ENCODE assay signal across 12 mouse cellular contexts in genomic region chr6:127133433-127134245, GRCm38 (mm10). TPM values are rescaled to one million over a fixed set of nuclear protein-coding genes. Genes with fewer than 3 reads are reported as not detected.
DNase-seq lines count a peak whose midpoint lies in the region; ATAC-seq and TF ChIP-seq lines count a peak whose summit lies in the region.
"Had no signal": no experiment of that assay in that cellular context is flagged by ENCODE, and none has a peak within 500 bp of the region (broad histone marks: within the 10 kb centered on the region; RNA-seq: fewer than 3 reads in every experiment).

No protein-coding gene starts in this region.

- no peak overlapping the region for H3K4me2 ChIP-seq in limb, embryonic 12.5 days
- H3K4me2 ChIP-seq in forebrain, embryonic 12.5 days = peak overlapping the region; percentile 43
- H3K4me2 ChIP-seq in hindbrain, postnatal 0 days (ENCODE audit: low read depth, low read length) = peak overlapping the region; percentile 44

- ATAC-seq in limb, embryonic 12.5 days (ENCODE audit: insufficient number of reproducible peaks, insufficient read depth, low FRiP score, low TSS enrichment, low read depth) = 0 out of 2 replicates have a peak, but pooled peaks have one; percentile 7
- peak; percentile 92 for ATAC-seq in forebrain, embryonic 12.5 days (ENCODE audit: low FRiP score)
- ATAC-seq in hindbrain, postnatal 0 days = peak; percentile 79

- H3K9me3 ChIP-seq in limb, embryonic 12.5 days = no peaks in the 10 kb centered on the region
- no peaks in the 10 kb centered on the region for H3K9me3 ChIP-seq in limb, embryonic 10.5 days (replicated peaks)
- no peaks in the 10 kb centered on the region for H3K9me3 ChIP-seq in forebrain, embryonic 12.5 days
- no peaks in the 10 kb centered on the region for H3K9me3 ChIP-seq in hindbrain, postnatal 0 days (ENCODE audit: low read length)

- DNase-seq in limb, embryonic 10.5 days (ENCODE audit: low spot score) = no peak
- DNase-seq in hindbrain, postnatal 0 days (ENCODE audit: low spot score) = peak; percentile 71
- DNase-seq in retina, embryonic 14.5 days (ENCODE audit: low spot score) = peak; percentile 40
- DNase-seq in liver = no peak
- DNase-seq in layer of hippocampus, adult 9-11 months = no peak
- DNase-seq: adrenal gland, postnatal 36 days; cerebellum, adult 8-10 months had no signal

- H3K4me3 ChIP-seq in limb, embryonic 12.5 days (replicated peaks) = no peak overlapping the region
- no peak overlapping the region for H3K4me3 ChIP-seq in limb, embryonic 10.5 days
- no peak overlapping the region for H3K4me3 ChIP-seq in forebrain, embryonic 12.5 days (replicated peaks)
- 0 out of 2 replicates have a peak overlapping the region, but pooled peaks have one; percentile 8 for H3K4me3 ChIP-seq in hindbrain, postnatal 0 days (ENCODE audit: low read length)
- H3K4me3 ChIP-seq: erythroblast, embryonic 14.5 days had no signal

- WGBS in limb, embryonic 12.5 days = 76% methylated on average over 16 of the region's 16 CpGs
- 81% methylated on average over 16 of the region's 16 CpGs for WGBS in limb, embryonic 10.5 days
- 18% methylated on average over 14 of the region's 16 CpGs for WGBS in forebrain, embryonic 12.5 days
- 23% methylated on average over 15 of the region's 16 CpGs for WGBS in hindbrain, postnatal 0 days

- H3K27me3 ChIP-seq in limb, embryonic 12.5 days = no peaks in the 10 kb centered on the region
- no peaks in the 10 kb centered on the region for H3K27me3 ChIP-seq in limb, embryonic 10.5 days (ENCODE audit: low read depth, poor library complexity, severe bottlenecking)
- H3K27me3 ChIP-seq in forebrain, embryonic 12.5 days = no peaks in the 10 kb centered on the region
- H3K27me3 ChIP-seq in hindbrain, postnatal 0 days (ENCODE audit: insufficient read depth, low read length) = no peaks in the 10 kb centered on the region

- H3K9ac ChIP-seq in limb, embryonic 12.5 days (replicated peaks) = no peak overlapping the region
- H3K9ac ChIP-seq in forebrain, embryonic 12.5 days = 0 out of 2 replicates have a peak overlapping the region, but pooled peaks have one; percentile 21
- no peak overlapping the region for H3K9ac ChIP-seq in hindbrain, postnatal 0 days (replicated peaks; ENCODE audit: low read length)
- H3K9ac ChIP-seq: liver, embryonic 14.5 days had no signal

- no peaks in the 10 kb centered on the region for H3K4me1 ChIP-seq in limb, embryonic 12.5 days (replicated peaks)
- no peaks in the 10 kb centered on the region for H3K4me1 ChIP-seq in limb, embryonic 10.5 days
- peaks cover 48% of the 10 kb centered on the region for H3K4me1 ChIP-seq in forebrain, embryonic 12.5 days
- peaks cover 3% of the 10 kb centered on the region; the same call in 1 of the 2 replicates for H3K4me1 ChIP-seq in hindbrain, postnatal 0 days (ENCODE audit: insufficient read depth, low read length)

- peaks cover 100% of the 10 kb centered on the region for H3K36me3 ChIP-seq in limb, embryonic 12.5 days
- peaks cover 100% of the 10 kb centered on the region for H3K36me3 ChIP-seq in limb, embryonic 10.5 days
- peaks cover 79% of the 10 kb centered on the region for H3K36me3 ChIP-seq in forebrain, embryonic 12.5 days (replicated peaks)
- H3K36me3 ChIP-seq in hindbrain, postnatal 0 days (ENCODE audit: insufficient read depth, low read length) = no peaks in the 10 kb centered on the region

- no peak for TF ChIP-seq CTCF in hindbrain, postnatal 0 days (IDR thresholded peaks at IDR 0.05; ENCODE audit: low read depth)

- H3K27ac ChIP-seq in limb, embryonic 12.5 days = no peak overlapping the region
- H3K27ac ChIP-seq in limb, embryonic 10.5 days = no peak overlapping the region
- peak overlapping the region; percentile 75 for H3K27ac ChIP-seq in forebrain, embryonic 12.5 days
- H3K27ac ChIP-seq in hindbrain, postnatal 0 days = peak overlapping the region; percentile 41; the same call in 1 of the 2 replicates
- H3K27ac ChIP-seq: kidney, postnatal 0 days; liver, embryonic 14.5 days had no signal

RNA-seq across cellular contexts. Expression of gene Ccnd2, which starts 18.4 kb away (rescaled TPM):
- polyA plus RNA-seq in limb, embryonic 12.5 days (2016; fragmentation: Nextera tagmentation; extraction: Ambion mirVana) = 1,264 and 1,267 TPM in 2 replicates
- 609 and 799 TPM in 2 replicates for polyA plus RNA-seq in limb, embryonic 10.5 days (2016; fragmentation: Nextera tagmentation; extraction: Ambion mirVana)
- polyA plus RNA-seq in forebrain, embryonic 12.5 days (2016; fragmentation: Nextera tagmentation; extraction: Ambion mirVana) = 1,349 and 1,505 TPM in 2 replicates
- 22.3 and 27.1 TPM in 2 replicates for total RNA-seq in hindbrain, postnatal 0 days (2014; rRNA removed)
- polyA plus RNA-seq in hindbrain, postnatal 0 days (2015; fragmentation: Nextera tagmentation; extraction: Ambion mirVana) = 229 and 263 TPM in 2 replicates

RNA-seq across cellular contexts. Expression of gene Tigar, which starts 24.3 kb away (rescaled TPM):
- 3.7 and 5.0 TPM in 2 replicates for polyA plus RNA-seq in limb, embryonic 12.5 days (2016; fragmentation: Nextera tagmentation; extraction: Ambion mirVana)
- polyA plus RNA-seq in limb, embryonic 10.5 days (2016; fragmentation: Nextera tagmentation; extraction: Ambion mirVana) = 4.7 and 5.1 TPM in 2 replicates
- 8.8 and 9.9 TPM in 2 replicates for polyA plus RNA-seq in forebrain, embryonic 12.5 days (2016; fragmentation: Nextera tagmentation; extraction: Ambion mirVana)
- total RNA-seq in hindbrain, postnatal 0 days (2014; rRNA removed) = 6.6 and 7.7 TPM in 2 replicates
- 4.9 and 5.2 TPM in 2 replicates for polyA plus RNA-seq in hindbrain, postnatal 0 days (2015; fragmentation: Nextera tagmentation; extraction: Ambion mirVana)
- polyA plus RNA-seq: erythroblast, embryonic 14.5 days had no signal

Comparison
In these comparisons a context has a peak if more than half of its experiments do, and no peak if none do; other contexts are left out.
1. ATAC-seq: peak in every context shown above with its lines; median percentile 92 in forebrain, embryonic 12.5 days; 79 in hindbrain, postnatal 0 days; 7 in limb, embryonic 12.5 days.
2. H3K27ac ChIP-seq: peak in forebrain, embryonic 12.5 days (single experiment) and hindbrain, postnatal 0 days (single experiment); none in limb, embryonic 12.5 days (single experiment) and limb, embryonic 10.5 days (single experiment).
3. DNase-seq: peak in hindbrain, postnatal 0 days (single experiment) and retina, embryonic 14.5 days (single experiment); none in limb, embryonic 10.5 days (single experiment), liver (single experiment) and layer of hippocampus, adult 9-11 months (single experiment).